Mouse (Mus musculus) adrenal gland, postnatal 14 days (tissue): ENCODE measurements around the gene Ech1. TPM values are rescaled to one million over a fixed set of nuclear protein-coding genes. Genes with fewer than 3 reads are reported as not detected.

Source experiments
- DNase-seq: peaks from one replicate; pipeline ENCODE4 v3.0.0; 2021; ENCODE audit warnings: mixed read lengths
- total RNA-seq: library from RNA; stranded (reverse); gene quantifications from 2 replicates; pipeline ENCODE4 v1.2.3, GENCODE M21; 2021

Ech1 gene
- total RNA-seq, 1 experiment from 2014 or later = 1,138 TPM

GRCm38 (mm10) chr7:28819571-28819970 lies 5.4 kb upstream of the Ech1 start:
- no peak for DNase-seq

GRCm38 (mm10) chr7:28820358-28821260 lies 4.4 kb upstream of the Ech1 start:
- DNase-seq = peak; percentile 65

GRCm38 (mm10) chr7:28821261-28821831 lies 3.7 kb upstream of the Ech1 start:
- peak; percentile 83 for DNase-seq

GRCm38 (mm10) chr7:28822556-28822955 lies 2.5 kb upstream of the Ech1 start:
- no peak for DNase-seq

- DNase-seq = no peak
Measured at GRCm38 (mm10) chr7:28822993-28823903, 1.8 kb upstream of the Ech1 start.

GRCm38 (mm10) chr7:28823932-28824331 lies 1.1 kb upstream of the Ech1 start:
- DNase-seq = no peak

- peak; percentile 44 for DNase-seq
Measured at GRCm38 (mm10) chr7:28825686-28826401, 827 bp downstream of the Ech1 start.

GRCm38 (mm10) chr7:28826402-28826772 lies 1.4 kb downstream of the Ech1 start:
- peak; percentile 51 for DNase-seq

- DNase-seq = peak; percentile 58
Measured at GRCm38 (mm10) chr7:28827338-28827737, 2.3 kb downstream of the Ech1 start.

GRCm38 (mm10) chr7:28829821-28830220 lies 4.8 kb downstream of the Ech1 start:
- peak; percentile 84 for DNase-seq

GRCm38 (mm10) chr7:28830981-28831380 lies 6.0 kb downstream of the Ech1 start:
- DNase-seq = no peak

- DNase-seq = no peak
Measured at GRCm38 (mm10) chr7:28831411-28832125, 6.6 kb downstream of the Ech1 start.

GRCm38 (mm10) chr7:28832137-28832536 lies 7.1 kb downstream of the Ech1 start:
- no peak for DNase-seq

GRCm38 (mm10) chr7:28833723-28834347 lies 8.8 kb downstream of the Ech1 start, which contains the start of gene Lgals4:
TSS of gene Lgals4 (plus strand) at chr7:28833854.
- DNase-seq = no peak

GRCm38 (mm10) chr7:28836936-28837335 lies 11.9 kb downstream of the Ech1 start:
- DNase-seq = no peak

- DNase-seq = peak; percentile 48
Measured at GRCm38 (mm10) chr7:28838331-28838730, 13.3 kb downstream of the Ech1 start.

- no peak for DNase-seq
Measured at GRCm38 (mm10) chr7:28847273-28847672, 22.3 kb downstream of the Ech1 start.

GRCm38 (mm10) chr7:28849700-28850236 lies 24.8 kb downstream of the Ech1 start:
- no peak for DNase-seq

GRCm38 (mm10) chr7:28850642-28851041 lies 25.6 kb downstream of the Ech1 start:
- DNase-seq = no peak

- no peak for DNase-seq
Measured at GRCm38 (mm10) chr7:28859953-28860352, 34.9 kb downstream of the Ech1 start.
